Mouse (Mus musculus): ENCODE data around the gene Gpr87.

- TF ChIP-seq POLR2A (IDR thresholded peaks at IDR 0.05; ENCODE audit: control insufficient read depth in 1 of 2, insufficient read depth in 1 of 2, low read depth in 1 of 2, low read length in 2 of 2, poor library complexity in 1 of 2) (no peak), GABPA (IDR thresholded peaks at IDR 0.05; ENCODE audit: low read depth, low read length) (no peak), CTCF (IDR thresholded peaks at IDR 0.05 in 2 of 3, conservative IDR thresholded peaks at IDR 0.05 in 1 of 3; ENCODE audit: control insufficient read depth in 1 of 3, insufficient read depth in 1 of 3, low read depth in 2 of 3, low read length in 3 of 3, poor library complexity in 1 of 3, severe bottlenecking in 1 of 3) (no peak), ZKSCAN1 (IDR thresholded peaks at IDR 0.05; ENCODE audit: low read depth, low read length) (no peak), TBP (IDR thresholded peaks at IDR 0.05; ENCODE audit: low read depth, low read length) (no peak), POLR2AphosphoS2 (IDR thresholded peaks at IDR 0.05; ENCODE audit: low read length) (no peak), E2F4 (IDR thresholded peaks at IDR 0.05; ENCODE audit: borderline replicate concordance, low read depth, low read length) (no peak), NELFE (IDR thresholded peaks at IDR 0.05; ENCODE audit: low read depth, low read length) (no peak), MAX (IDR thresholded peaks at IDR 0.05; ENCODE audit: low read length) (no peak), USF1 (IDR thresholded peaks at IDR 0.05; ENCODE audit: low read depth, low read length) (no peak), TCF12 (IDR thresholded peaks at IDR 0.05; ENCODE audit: low read depth, low read length) (no peak), RAD21 (IDR thresholded peaks at IDR 0.05; ENCODE audit: low read depth, low read length) (no peak)
Observed at GRCm38 (mm10) chr3:59204719-59205503, 10.0 kb upstream of the Gpr87 start.
